Mouse (Mus musculus): Measurements from ENCODE around the gene Umod. TPM values are rescaled to one million over a fixed set of nuclear protein-coding genes. Genes with fewer than 3 reads are reported as not detected.

Umod gene
- polyA plus RNA-seq (2015; fragmentation: Nextera tagmentation; extraction: Ambion mirVana), result not detected in 2 replicates

DNA sequence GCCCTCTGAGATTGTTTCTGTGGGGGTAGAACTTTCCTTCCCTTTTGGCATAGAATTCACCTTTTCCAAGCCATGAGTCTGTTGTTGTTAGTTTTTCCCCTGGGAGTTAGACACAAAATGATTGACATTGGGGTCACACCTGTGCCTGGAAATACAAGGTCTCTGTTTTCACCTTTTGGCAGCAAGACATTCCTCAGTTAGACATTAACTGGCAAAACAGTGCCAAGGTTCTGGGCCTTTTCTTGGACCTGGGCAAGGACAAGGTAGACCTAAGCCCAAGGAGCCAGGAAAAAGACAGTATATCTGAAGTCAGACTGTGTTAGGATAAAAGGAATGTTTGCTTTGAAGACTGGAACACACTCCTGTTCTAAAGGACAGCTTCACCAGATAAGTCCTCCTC is at the start of gene Umod:
TSS of gene Umod (minus strand) at position 27 of the 400 bp plus-strand sequence.
- no peak within 1 kb of the TSS for H3K4me2 ChIP-seq (replicated peaks; ENCODE audit: low read depth, low read length)
- no peaks in the 10 kb centered on the region for H3K36me3 ChIP-seq (ENCODE audit: insufficient read depth, low read length)
- H3K27me3 ChIP-seq (replicated peaks; ENCODE audit: insufficient read depth, low read length), result no peaks in the 10 kb centered on the region
- TF ChIP-seq CTCF (IDR thresholded peaks at IDR 0.05), result no peak
- TF ChIP-seq EP300 (IDR thresholded peaks at IDR 0.05), result no peak
- no peaks in the 10 kb centered on the region for H3K9me3 ChIP-seq (ENCODE audit: low read length)
- DNase-seq (ENCODE audit: low spot score), result no peak
- no peak for ATAC-seq
- H3K9ac ChIP-seq (replicated peaks; ENCODE audit: low read depth), result no peak within 1 kb of the TSS
- H3K4me3 ChIP-seq (ENCODE audit: low read depth, low read length), result no peak within 1 kb of the TSS
- H3K4me1 ChIP-seq (ENCODE audit: insufficient read depth, low read depth, low read length), result no peaks in the 10 kb centered on the region
- H3K27ac ChIP-seq (ENCODE audit: low read length), result no peak within 1 kb of the TSS

DNA sequence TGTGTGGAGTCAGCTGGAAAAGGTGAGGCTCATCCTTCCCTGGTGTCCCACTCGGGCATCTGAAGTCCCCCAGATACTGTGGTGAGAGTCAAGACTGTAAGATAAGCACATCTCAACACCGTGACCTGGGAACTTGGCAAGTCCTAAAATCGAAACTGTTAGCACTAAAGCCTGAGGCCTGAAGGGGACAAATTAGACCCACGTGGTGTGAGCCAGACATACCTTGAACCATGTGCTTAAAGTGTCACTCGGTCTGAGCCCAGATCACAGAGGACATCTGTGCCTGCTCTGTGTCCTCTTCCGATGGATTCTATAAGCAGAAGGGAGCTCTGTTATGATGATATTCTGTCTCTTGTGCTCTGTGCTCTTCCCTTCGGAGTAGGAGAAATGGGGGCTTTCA is 49.5 kb upstream of the Umod start:
- Histone ChIP-seq H3K4me1 (ENCODE audit: insufficient read depth, low read depth, low read length) (no peaks in the 10 kb centered on the region), H3K27me3 (replicated peaks; ENCODE audit: insufficient read depth, low read length) (no peaks in the 10 kb centered on the region), H3K36me3 (ENCODE audit: insufficient read depth, low read length) (no peaks in the 10 kb centered on the region), H3K4me3 (ENCODE audit: low read depth, low read length) (no peak overlapping the region), H3K9ac (replicated peaks; ENCODE audit: low read depth) (no peak overlapping the region), H3K4me2 (replicated peaks; ENCODE audit: low read depth, low read length) (no peak overlapping the region), H3K9me3 (ENCODE audit: low read length) (no peaks in the 10 kb centered on the region), H3K27ac (ENCODE audit: low read length) (no peak overlapping the region)
- ATAC-seq (no peak), DNase-seq (ENCODE audit: low spot score) (no peak)
- 62% methylated on average over 7 of the region's 7 CpGs for WGBS
- TF ChIP-seq CTCF (IDR thresholded peaks at IDR 0.05) (no peak), EP300 (IDR thresholded peaks at IDR 0.05) (no peak)

DNA sequence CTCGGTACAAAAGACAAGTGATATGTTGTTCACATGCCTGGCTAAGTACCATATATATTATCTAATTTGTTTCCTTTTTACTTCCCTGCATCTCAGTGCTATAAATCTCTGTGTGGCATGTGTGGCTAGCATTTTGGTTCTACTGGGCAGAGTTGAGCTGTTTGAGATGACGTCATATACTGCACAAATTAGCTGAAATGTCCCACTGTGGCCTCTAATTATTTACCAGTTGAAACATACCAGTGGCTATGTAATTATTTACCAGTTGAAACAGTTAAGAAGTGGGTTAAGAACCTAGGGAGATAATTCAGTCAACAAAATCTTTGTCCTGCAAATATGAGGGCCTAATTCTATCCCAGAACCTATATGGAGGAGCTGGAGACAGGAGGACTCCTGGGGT is 48.5 kb upstream of the Umod start:
- TF ChIP-seq CTCF (IDR thresholded peaks at IDR 0.05), result no peak
- no peak for TF ChIP-seq EP300 (IDR thresholded peaks at IDR 0.05)
- Histone ChIP-seq H3K9me3 (ENCODE audit: low read length) (no peaks in the 10 kb centered on the region), H3K27ac (ENCODE audit: low read length) (no peak overlapping the region), H3K4me2 (replicated peaks; ENCODE audit: low read depth, low read length) (no peak overlapping the region), H3K4me3 (ENCODE audit: low read depth, low read length) (no peak overlapping the region), H3K36me3 (ENCODE audit: insufficient read depth, low read length) (no peaks in the 10 kb centered on the region), H3K9ac (replicated peaks; ENCODE audit: low read depth) (no peak overlapping the region), H3K4me1 (ENCODE audit: insufficient read depth, low read depth, low read length) (no peaks in the 10 kb centered on the region), H3K27me3 (replicated peaks; ENCODE audit: insufficient read depth, low read length) (no peaks in the 10 kb centered on the region)
- no peak for ATAC-seq
- no peak for DNase-seq (ENCODE audit: low spot score)
- WGBS, result 56% methylated on average over 2 of the region's 2 CpGs

DNA sequence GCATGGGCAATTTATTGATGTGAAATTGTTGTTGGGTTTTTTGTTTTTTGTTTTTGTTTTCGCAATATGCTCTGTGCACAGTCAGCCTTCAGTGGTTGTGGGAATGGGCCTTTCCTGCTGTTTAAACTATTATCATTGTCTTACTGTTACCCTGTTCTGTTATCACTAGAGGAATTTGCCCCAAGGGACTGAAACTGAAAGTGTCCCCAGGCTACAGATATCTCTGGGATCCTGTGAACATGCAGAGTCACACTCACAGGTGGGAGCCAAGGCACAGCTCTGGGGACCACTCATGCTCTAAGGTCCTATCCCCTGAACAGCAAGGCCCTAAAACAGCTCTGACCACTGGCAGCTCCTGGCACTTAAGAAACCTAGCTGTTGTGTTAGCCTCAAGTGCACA is 48.1 kb upstream of the Umod start:
- Histone ChIP-seq H3K9me3 (ENCODE audit: low read length) (no peaks in the 10 kb centered on the region), H3K27me3 (replicated peaks; ENCODE audit: insufficient read depth, low read length) (no peaks in the 10 kb centered on the region), H3K4me2 (replicated peaks; ENCODE audit: low read depth, low read length) (no peak overlapping the region), H3K27ac (ENCODE audit: low read length) (no peak overlapping the region), H3K4me1 (ENCODE audit: insufficient read depth, low read depth, low read length) (no peaks in the 10 kb centered on the region), H3K9ac (replicated peaks; ENCODE audit: low read depth) (no peak overlapping the region), H3K36me3 (ENCODE audit: insufficient read depth, low read length) (no peaks in the 10 kb centered on the region), H3K4me3 (ENCODE audit: low read depth, low read length) (no peak overlapping the region)
- no peak for TF ChIP-seq CTCF (IDR thresholded peaks at IDR 0.05)
- no peak for TF ChIP-seq EP300 (IDR thresholded peaks at IDR 0.05)
- 88% methylated on average over 1 of the region's 1 CpGs for WGBS
- DNase-seq (ENCODE audit: low spot score), result no peak
- no peak for ATAC-seq

DNA sequence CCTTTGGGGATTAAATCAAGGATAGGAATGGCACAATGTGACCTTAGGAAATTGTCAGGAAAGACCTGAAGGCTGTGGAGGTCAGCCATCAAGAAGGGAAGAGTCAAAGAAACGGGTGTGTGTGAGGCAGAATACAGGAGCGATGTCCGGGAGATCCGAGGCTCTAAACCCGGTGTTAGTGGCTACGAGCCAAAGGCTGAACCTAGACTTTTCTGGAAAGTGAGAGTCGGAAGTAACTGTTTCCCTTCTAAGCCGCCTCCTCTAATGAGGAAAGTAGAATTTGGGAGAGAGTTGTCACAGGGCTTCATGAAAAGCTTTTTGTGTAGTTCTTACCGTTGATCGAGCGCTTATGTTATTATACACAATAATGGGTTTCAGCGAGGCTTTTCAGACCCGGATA is 47.4 kb upstream of the Umod start:
- ATAC-seq (no peak), DNase-seq (ENCODE audit: low spot score) (no peak)
- H3K4me1 ChIP-seq (ENCODE audit: insufficient read depth, low read depth, low read length), result no peaks in the 10 kb centered on the region
- no peaks in the 10 kb centered on the region for H3K36me3 ChIP-seq (ENCODE audit: insufficient read depth, low read length)
- TF ChIP-seq CTCF (IDR thresholded peaks at IDR 0.05), result no peak
- TF ChIP-seq EP300 (IDR thresholded peaks at IDR 0.05), result no peak
- WGBS, result 70% methylated on average over 13 of the region's 13 CpGs
- no peaks in the 10 kb centered on the region for H3K9me3 ChIP-seq (ENCODE audit: low read length)
- no peak overlapping the region for H3K9ac ChIP-seq (replicated peaks; ENCODE audit: low read depth)
- no peak overlapping the region for H3K4me3 ChIP-seq (ENCODE audit: low read depth, low read length)
- H3K4me2 ChIP-seq (replicated peaks; ENCODE audit: low read depth, low read length), result no peak overlapping the region
- no peaks in the 10 kb centered on the region for H3K27me3 ChIP-seq (replicated peaks; ENCODE audit: insufficient read depth, low read length)
- H3K27ac ChIP-seq (ENCODE audit: low read length), result no peak overlapping the region

DNA sequence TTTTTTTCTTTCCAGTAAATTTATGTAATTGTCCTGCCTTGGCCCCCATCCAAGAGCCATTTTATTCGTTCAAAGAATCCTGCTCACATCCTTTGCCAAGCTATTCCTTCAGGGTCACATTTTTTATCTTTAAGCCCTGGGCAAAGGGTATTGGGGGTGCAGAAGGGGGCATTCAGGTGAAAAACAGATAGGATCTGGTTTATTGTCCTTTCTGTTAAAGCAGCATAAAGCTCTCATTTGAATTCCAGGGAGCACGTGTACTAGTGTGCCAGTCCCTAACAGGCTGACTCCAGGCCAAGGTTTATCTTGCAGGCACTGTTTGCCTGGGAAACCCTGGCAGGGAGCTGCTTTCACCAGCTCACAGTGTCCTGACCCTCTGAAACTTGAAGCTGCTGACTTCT is 46.8 kb upstream of the Umod start:
- WGBS, result 14% methylated on average over 2 of the region's 2 CpGs
- no peak overlapping the region for H3K27ac ChIP-seq (ENCODE audit: low read length)
- no peak for ATAC-seq
- no peak overlapping the region for H3K9ac ChIP-seq (replicated peaks; ENCODE audit: low read depth)
- H3K4me3 ChIP-seq (ENCODE audit: low read depth, low read length), result no peak overlapping the region
- no peaks in the 10 kb centered on the region for H3K27me3 ChIP-seq (replicated peaks; ENCODE audit: insufficient read depth, low read length)
- no peaks in the 10 kb centered on the region for H3K36me3 ChIP-seq (ENCODE audit: insufficient read depth, low read length)
- no peaks in the 10 kb centered on the region for H3K9me3 ChIP-seq (ENCODE audit: low read length)
- H3K4me2 ChIP-seq (replicated peaks; ENCODE audit: low read depth, low read length), result no peak overlapping the region
- H3K4me1 ChIP-seq (ENCODE audit: insufficient read depth, low read depth, low read length), result no peaks in the 10 kb centered on the region
- no peak for DNase-seq (ENCODE audit: low spot score)
- TF ChIP-seq CTCF (IDR thresholded peaks at IDR 0.05) (no peak), EP300 (IDR thresholded peaks at IDR 0.05) (no peak)

DNA sequence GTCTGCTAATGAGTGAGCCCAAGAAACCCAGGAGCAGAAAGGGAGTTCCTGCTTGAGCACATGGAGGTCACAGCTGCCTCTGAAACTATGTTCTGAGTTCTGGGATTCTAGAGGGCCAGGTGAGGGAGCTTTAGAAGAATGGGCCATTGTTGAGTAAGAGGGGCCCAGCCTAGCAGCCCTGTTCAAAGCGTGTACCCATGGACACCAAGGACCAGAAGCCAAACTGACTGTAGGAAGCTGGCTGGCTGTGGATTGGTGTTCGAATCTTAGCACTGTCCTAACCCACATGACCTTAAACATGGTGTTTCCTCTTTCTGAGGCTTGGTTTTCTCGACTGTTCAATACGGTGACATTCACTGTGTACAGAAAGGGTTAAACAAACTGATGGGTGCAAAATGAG is 44.3 kb upstream of the Umod start, which contains the start of gene Pdilt:
TSS of gene Pdilt (minus strand) at position 101 of the 400 bp plus-strand sequence.
- Histone ChIP-seq H3K9ac (replicated peaks; ENCODE audit: low read depth) (no peak within 1 kb of the TSS), H3K27ac (ENCODE audit: low read length) (no peak within 1 kb of the TSS), H3K36me3 (ENCODE audit: insufficient read depth, low read length) (no peaks in the 10 kb centered on the region), H3K9me3 (ENCODE audit: low read length) (no peaks in the 10 kb centered on the region), H3K4me3 (ENCODE audit: low read depth, low read length) (no peak within 1 kb of the TSS), H3K4me1 (ENCODE audit: insufficient read depth, low read depth, low read length) (no peaks in the 10 kb centered on the region), H3K4me2 (replicated peaks; ENCODE audit: low read depth, low read length) (no peak within 1 kb of the TSS), H3K27me3 (replicated peaks; ENCODE audit: insufficient read depth, low read length) (no peaks in the 10 kb centered on the region)
- no peak for DNase-seq (ENCODE audit: low spot score)
- ATAC-seq, result no peak
- WGBS, result 52% methylated on average over 4 of the region's 4 CpGs
- no peak for TF ChIP-seq EP300 (IDR thresholded peaks at IDR 0.05)
